Mouse (Mus musculus): ENCODE results near the gene Irs1. TPM values are rescaled to one million over a fixed set of nuclear protein-coding genes. Genes with fewer than 3 reads are reported as not detected.

The Irs1 gene
- polyA plus RNA-seq, 1 experiment from 2014 or later, result 6.3 TPM

- Histone ChIP-seq H3K27ac (ENCODE audit: low read depth, low read length) (no peak within 1 kb of the TSS), H3K4me3 (ENCODE audit: low read depth, low read length) (no peak within 1 kb of the TSS), H3K27me3 (replicated peaks; ENCODE audit: control insufficient read depth, insufficient read depth, low read length) (no peaks in the 10 kb centered on the region), H3K4me2 (ENCODE audit: low read length) (no peak within 1 kb of the TSS), H3K36me3 (ENCODE audit: control insufficient read depth, insufficient read depth, low read length) (peaks cover 17% of the 10 kb centered on the region; the same call in 1 of the 2 replicates), H3K4me1 (ENCODE audit: control insufficient read depth, insufficient read depth, low read length) (no peaks in the 10 kb centered on the region), H3K9me3 (replicated peaks; ENCODE audit: control insufficient read depth, low read length) (no peaks in the 10 kb centered on the region), H3K9ac (ENCODE audit: low read length) (no peak within 1 kb of the TSS)
- DNase-seq (ENCODE audit: low spot score) (no peak), ATAC-seq (no peak)
- WGBS, result 92% methylated on average over 3 of the region's 3 CpGs
Measured at GRCm38 (mm10) chr1:82232812-82233211, 58.4 kb downstream of the Irs1 start, which contains the start of gene Gm9747. Gm9747 (plus strand) TSS chr1:82233112.

GRCm38 (mm10) chr1:82228841-82229240 lies 62.4 kb downstream of the Irs1 start:
- H3K9ac ChIP-seq (ENCODE audit: low read length), result no peak overlapping the region
- H3K27ac ChIP-seq (ENCODE audit: low read depth, low read length), result no peak overlapping the region
- H3K27me3 ChIP-seq (replicated peaks; ENCODE audit: control insufficient read depth, insufficient read depth, low read length), result no peaks in the 10 kb centered on the region
- no peak for ATAC-seq
- no peak overlapping the region for H3K4me2 ChIP-seq (ENCODE audit: low read length)
- H3K4me1 ChIP-seq (ENCODE audit: control insufficient read depth, insufficient read depth, low read length), result no peaks in the 10 kb centered on the region
- no peaks in the 10 kb centered on the region for H3K9me3 ChIP-seq (replicated peaks; ENCODE audit: control insufficient read depth, low read length)
- H3K4me3 ChIP-seq (ENCODE audit: low read depth, low read length), result no peak overlapping the region
- H3K36me3 ChIP-seq (ENCODE audit: control insufficient read depth, insufficient read depth, low read length), result 0 out of 2 replicates have a peak, but pooled peaks cover 5% of the 10 kb centered on the region
- DNase-seq (ENCODE audit: low spot score), result no peak

GRCm38 (mm10) chr1:82223042-82223795 lies 68.0 kb downstream of the Irs1 start:
- Histone ChIP-seq H3K4me2 (ENCODE audit: low read length) (no peak overlapping the region), H3K9me3 (replicated peaks; ENCODE audit: control insufficient read depth, low read length) (no peaks in the 10 kb centered on the region), H3K4me3 (ENCODE audit: low read depth, low read length) (no peak overlapping the region), H3K36me3 (ENCODE audit: control insufficient read depth, insufficient read depth, low read length) (no peaks in the 10 kb centered on the region), H3K27me3 (replicated peaks; ENCODE audit: control insufficient read depth, insufficient read depth, low read length) (no peaks in the 10 kb centered on the region), H3K9ac (ENCODE audit: low read length) (no peak overlapping the region), H3K4me1 (ENCODE audit: control insufficient read depth, insufficient read depth, low read length) (peaks cover 4% of the 10 kb centered on the region; the same call in 1 of the 2 replicates), H3K27ac (ENCODE audit: low read depth, low read length) (no peak overlapping the region)
- DNase-seq (ENCODE audit: low spot score) (no peak), ATAC-seq (no peak)
- 90% methylated on average over 5 of the region's 5 CpGs for WGBS

- DNase-seq (ENCODE audit: low spot score) (no peak), ATAC-seq (no peak)
- 61% methylated on average over 1 of the region's 1 CpGs for WGBS
Measured at GRCm38 (mm10) chr1:82221462-82221861, 69.8 kb downstream of the Irs1 start.

GRCm38 (mm10) chr1:82220673-82221396 lies 70.4 kb downstream of the Irs1 start:
- Histone ChIP-seq H3K27ac (ENCODE audit: low read depth, low read length) (no peak overlapping the region), H3K4me2 (ENCODE audit: low read length) (no peak overlapping the region), H3K4me3 (ENCODE audit: low read depth, low read length) (no peak overlapping the region), H3K36me3 (ENCODE audit: control insufficient read depth, insufficient read depth, low read length) (no peaks in the 10 kb centered on the region), H3K9ac (ENCODE audit: low read length) (no peak overlapping the region), H3K4me1 (ENCODE audit: control insufficient read depth, insufficient read depth, low read length) (peaks cover 4% of the 10 kb centered on the region; the same call in 1 of the 2 replicates), H3K9me3 (replicated peaks; ENCODE audit: control insufficient read depth, low read length) (no peaks in the 10 kb centered on the region), H3K27me3 (replicated peaks; ENCODE audit: control insufficient read depth, insufficient read depth, low read length) (no peaks in the 10 kb centered on the region)
- WGBS, result 66% methylated on average over 12 of the region's 12 CpGs
- DNase-seq (ENCODE audit: low spot score), result no peak
- no peak for ATAC-seq

More at GRCm38 (mm10) chr1:82221462-82221861, 69.8 kb downstream of the Irs1 start:
- Histone ChIP-seq H3K4me3 (ENCODE audit: low read depth, low read length) (no peak overlapping the region), H3K4me1 (ENCODE audit: control insufficient read depth, insufficient read depth, low read length) (peaks cover 4% of the 10 kb centered on the region; the same call in 1 of the 2 replicates), H3K27ac (ENCODE audit: low read depth, low read length) (no peak overlapping the region), H3K9ac (ENCODE audit: low read length) (no peak overlapping the region), H3K36me3 (ENCODE audit: control insufficient read depth, insufficient read depth, low read length) (no peaks in the 10 kb centered on the region), H3K27me3 (replicated peaks; ENCODE audit: control insufficient read depth, insufficient read depth, low read length) (no peaks in the 10 kb centered on the region), H3K4me2 (ENCODE audit: low read length) (no peak overlapping the region), H3K9me3 (replicated peaks; ENCODE audit: control insufficient read depth, low read length) (no peaks in the 10 kb centered on the region)

GRCm38 (mm10) chr1:82207511-82207910 lies 83.7 kb downstream of the Irs1 start:
- Histone ChIP-seq H3K36me3 (ENCODE audit: control insufficient read depth, insufficient read depth, low read length) (no peaks in the 10 kb centered on the region), H3K4me1 (ENCODE audit: control insufficient read depth, insufficient read depth, low read length) (no peaks in the 10 kb centered on the region), H3K4me3 (ENCODE audit: low read depth, low read length) (no peak overlapping the region), H3K27me3 (replicated peaks; ENCODE audit: control insufficient read depth, insufficient read depth, low read length) (no peaks in the 10 kb centered on the region), H3K9ac (ENCODE audit: low read length) (no peak overlapping the region), H3K4me2 (ENCODE audit: low read length) (no peak overlapping the region), H3K9me3 (replicated peaks; ENCODE audit: control insufficient read depth, low read length) (no peaks in the 10 kb centered on the region), H3K27ac (ENCODE audit: low read depth, low read length) (no peak overlapping the region)
- DNase-seq (ENCODE audit: low spot score) (no peak), ATAC-seq (no peak)
- 90% methylated on average over 5 of the region's 5 CpGs for WGBS

- Histone ChIP-seq H3K36me3 (ENCODE audit: control insufficient read depth, insufficient read depth, low read length) (no peaks in the 10 kb centered on the region), H3K9me3 (replicated peaks; ENCODE audit: control insufficient read depth, low read length) (no peaks in the 10 kb centered on the region), H3K4me2 (ENCODE audit: low read length) (no peak overlapping the region), H3K27me3 (replicated peaks; ENCODE audit: control insufficient read depth, insufficient read depth, low read length) (no peaks in the 10 kb centered on the region), H3K27ac (ENCODE audit: low read depth, low read length) (no peak overlapping the region), H3K4me1 (ENCODE audit: control insufficient read depth, insufficient read depth, low read length) (no peaks in the 10 kb centered on the region), H3K9ac (ENCODE audit: low read length) (no peak overlapping the region), H3K4me3 (ENCODE audit: low read depth, low read length) (no peak overlapping the region)
- ATAC-seq (no peak), DNase-seq (ENCODE audit: low spot score) (no peak)
- WGBS, result 86% methylated on average over 7 of the region's 7 CpGs
Measured at GRCm38 (mm10) chr1:82200636-82201035, 90.6 kb downstream of the Irs1 start.

GRCm38 (mm10) chr1:82199918-82200317 lies 91.3 kb downstream of the Irs1 start:
- Histone ChIP-seq H3K4me2 (ENCODE audit: low read length) (no peak overlapping the region), H3K36me3 (ENCODE audit: control insufficient read depth, insufficient read depth, low read length) (no peaks in the 10 kb centered on the region), H3K9me3 (replicated peaks; ENCODE audit: control insufficient read depth, low read length) (no peaks in the 10 kb centered on the region), H3K4me1 (ENCODE audit: control insufficient read depth, insufficient read depth, low read length) (no peaks in the 10 kb centered on the region), H3K4me3 (ENCODE audit: low read depth, low read length) (no peak overlapping the region), H3K27ac (ENCODE audit: low read depth, low read length) (no peak overlapping the region), H3K27me3 (replicated peaks; ENCODE audit: control insufficient read depth, insufficient read depth, low read length) (no peaks in the 10 kb centered on the region), H3K9ac (ENCODE audit: low read length) (no peak overlapping the region)
- ATAC-seq (no peak), DNase-seq (ENCODE audit: low spot score) (no peak)
- WGBS, result 29% methylated on average over 1 of the region's 1 CpGs

GRCm38 (mm10) chr1:82191579-82191978 lies 99.6 kb downstream of the Irs1 start:
- ATAC-seq (no peak), DNase-seq (ENCODE audit: low spot score) (no peak)
- 9% methylated on average over 3 of the region's 3 CpGs for WGBS
- H3K4me1 ChIP-seq (ENCODE audit: control insufficient read depth, insufficient read depth, low read length), result 0 out of 2 replicates have a peak, but pooled peaks cover 3% of the 10 kb centered on the region
- H3K27ac ChIP-seq (ENCODE audit: low read depth, low read length), result no peak overlapping the region
- H3K9ac ChIP-seq (ENCODE audit: low read length), result no peak overlapping the region
- H3K4me2 ChIP-seq (ENCODE audit: low read length), result no peak overlapping the region
- no peaks in the 10 kb centered on the region for H3K27me3 ChIP-seq (replicated peaks; ENCODE audit: control insufficient read depth, insufficient read depth, low read length)
- H3K9me3 ChIP-seq (replicated peaks; ENCODE audit: control insufficient read depth, low read length), result no peaks in the 10 kb centered on the region
- no peak overlapping the region for H3K4me3 ChIP-seq (ENCODE audit: low read depth, low read length)
- H3K36me3 ChIP-seq (ENCODE audit: control insufficient read depth, insufficient read depth, low read length), result no peaks in the 10 kb centered on the region

Measured in forebrain, embryonic 14.5 days (tissue).